Mouse (Mus musculus) liver, embryonic 16.5 days (tissue): Measurements from ENCODE around the gene Arhgef19. TPM values are rescaled to one million over a fixed set of nuclear protein-coding genes. Genes with fewer than 3 reads are reported as not detected.

Experiments used
- ATAC-seq: fragments of 200-750 bp; cut with Nextera tagmentation; 2 replicates; pipeline ENCODE4 v1.8.0; 2017; ENCODE audit warnings: low read depth, mild to moderate bottlenecking, moderate number of reproducible peaks, moderate library complexity
- H3K27ac ChIP-seq: fragments of 300-500 bp; sonication (generic); 2 replicates; pipeline ENCODE4 v1.5.1; 2014; ENCODE audit warnings: mild to moderate bottlenecking, low read length
- H3K27me3 ChIP-seq: fragments of 300-500 bp; sonication (generic); 2 replicates; pipeline ENCODE4 v1.6.1; 2014; ENCODE audit warnings: low read depth, low read length, mixed read lengths; ENCODE audit not compliant: control insufficient read depth, insufficient read depth
- H3K36me3 ChIP-seq: fragments of 300-500 bp; sonication (generic); 2 replicates; pipeline ENCODE4 v1.6.1; 2014; ENCODE audit warnings: mild to moderate bottlenecking; ENCODE audit not compliant: control insufficient read depth, insufficient read depth
- H3K4me1 ChIP-seq: fragments of 300-500 bp; sonication (generic); 2 replicates; pipeline ENCODE4 v1.6.1; 2014; ENCODE audit warnings: low read depth, low read length, mixed read lengths; ENCODE audit not compliant: control insufficient read depth
- H3K4me2 ChIP-seq: fragments of 300-500 bp; sonication (generic); 2 replicates; pipeline ENCODE4 v1.6.1; 2014; ENCODE audit warnings: low read depth, low read length, mixed read lengths
- H3K4me3 ChIP-seq: fragments of 300-500 bp; sonication (generic); 2 replicates; pipeline ENCODE4 v1.5.1; 2014; ENCODE audit warnings: low read depth, mild to moderate bottlenecking, low read length
- H3K9ac ChIP-seq: fragments of 300-500 bp; sonication (generic); 2 replicates; pipeline ENCODE4 v1.6.1; 2014; ENCODE audit warnings: low read depth, low read length
- H3K9me3 ChIP-seq: fragments of 300-500 bp; sonication (generic); replicated peaks from 2 replicates; pipeline ENCODE4 v1.6.1; 2016; ENCODE audit warnings: low read length; ENCODE audit not compliant: control insufficient read depth
- WGBS: fragments of 180-500 bp; shearing (Covaris S2); extraction: QIAGEN DNeasy Blood & Tissue Kit; methylation state at CpG from one replicate; pipeline ENCODE4 v1.1.7; 2014; ENCODE audit not compliant: insufficient replicate concordance; 5-methylcytosine and 5-hydroxymethylcytosine counted together
- polyA plus RNA-seq: library from polyadenylated mRNA; unstranded; fragments of >200 nt; fragmentation: Nextera tagmentation; extraction: Ambion mirVana; gene quantifications from 2 replicates; pipeline ENCODE4 v1.2.1, GENCODE M21; 2015

The Arhgef19 gene
- polyA plus RNA-seq, 1 experiment from 2014 or later = 1.3 TPM

- Histone ChIP-seq H3K4me2 (no peak overlapping the region), H3K27me3 (peaks cover 98% of the 10 kb centered on the region), H3K4me3 (no peak overlapping the region), H3K9ac (no peak overlapping the region), H3K36me3 (no peaks in the 10 kb centered on the region), H3K4me1 (peaks cover 18% of the 10 kb centered on the region), H3K27ac (no peak overlapping the region), H3K9me3 (no peaks in the 10 kb centered on the region)
- WGBS = 38% methylated on average over 5 of the region's 5 CpGs
- no peak for ATAC-seq
Measured at GRCm38 (mm10) chr4:141243636-141244035, 4.3 kb downstream of the Arhgef19 start.

DNA sequence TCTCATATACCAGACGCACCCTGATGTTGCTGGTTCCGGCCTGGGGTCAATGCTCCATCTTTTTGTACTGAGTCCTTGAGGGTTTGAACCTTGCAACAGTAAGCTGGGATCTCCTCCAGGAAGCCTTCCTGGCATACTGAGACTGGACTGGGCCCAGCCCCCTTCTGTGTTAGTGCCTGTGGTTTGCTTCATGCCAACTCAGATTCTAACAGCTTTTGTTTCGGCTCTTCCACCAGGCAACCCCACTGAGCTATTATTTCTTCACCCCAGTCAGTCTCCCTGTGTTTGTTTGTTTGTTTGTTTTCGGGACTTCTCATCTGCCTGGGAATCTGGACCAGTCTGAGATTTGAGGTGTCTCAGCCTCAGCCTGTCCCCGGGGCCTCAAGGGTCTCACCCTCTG is 5.1 kb downstream of the Arhgef19 start:
- H3K27ac ChIP-seq = no peak overlapping the region
- H3K36me3 ChIP-seq = no peaks in the 10 kb centered on the region
- H3K4me1 ChIP-seq = peaks cover 13% of the 10 kb centered on the region
- no peak overlapping the region for H3K4me3 ChIP-seq
- no peak overlapping the region for H3K9ac ChIP-seq
- H3K27me3 ChIP-seq = peaks cover 97% of the 10 kb centered on the region
- no peak for ATAC-seq
- no peaks in the 10 kb centered on the region for H3K9me3 ChIP-seq
- WGBS = 40% methylated on average over 5 of the region's 5 CpGs
- no peak overlapping the region for H3K4me2 ChIP-seq

DNA sequence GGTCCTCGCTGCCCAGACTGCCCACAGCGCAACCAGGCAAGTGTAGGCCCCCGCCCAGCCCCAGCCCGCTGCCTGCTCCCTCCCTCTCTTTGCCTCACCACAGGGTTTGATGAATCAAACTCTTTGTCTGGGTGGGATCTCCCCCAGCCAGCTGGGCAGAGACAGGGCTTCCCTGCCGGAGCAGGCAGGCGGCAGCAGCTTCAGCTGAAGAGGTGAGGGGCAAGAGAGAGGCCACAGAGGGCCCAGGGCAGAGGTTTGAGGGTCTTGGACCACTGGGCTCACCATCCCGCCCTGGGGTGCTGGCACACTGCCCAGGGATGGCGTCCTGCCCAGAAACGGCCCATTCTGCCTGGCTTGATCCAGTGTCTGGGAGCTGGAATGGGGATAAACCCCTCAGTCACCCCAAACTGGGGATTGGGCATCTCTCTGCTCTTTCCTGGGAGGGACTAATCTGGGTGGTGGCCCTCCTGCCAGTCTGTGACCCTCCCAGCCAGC is 5.7 kb downstream of the Arhgef19 start:
- 35% methylated on average over 9 of the region's 9 CpGs for WGBS
- Histone ChIP-seq H3K9me3 (no peaks in the 10 kb centered on the region), H3K9ac (no peak overlapping the region), H3K27me3 (peaks cover 92% of the 10 kb centered on the region), H3K4me3 (no peak overlapping the region), H3K4me1 (peaks cover 7% of the 10 kb centered on the region), H3K36me3 (no peaks in the 10 kb centered on the region), H3K4me2 (no peak overlapping the region), H3K27ac (no peak overlapping the region)
- ATAC-seq = no peak

DNA sequence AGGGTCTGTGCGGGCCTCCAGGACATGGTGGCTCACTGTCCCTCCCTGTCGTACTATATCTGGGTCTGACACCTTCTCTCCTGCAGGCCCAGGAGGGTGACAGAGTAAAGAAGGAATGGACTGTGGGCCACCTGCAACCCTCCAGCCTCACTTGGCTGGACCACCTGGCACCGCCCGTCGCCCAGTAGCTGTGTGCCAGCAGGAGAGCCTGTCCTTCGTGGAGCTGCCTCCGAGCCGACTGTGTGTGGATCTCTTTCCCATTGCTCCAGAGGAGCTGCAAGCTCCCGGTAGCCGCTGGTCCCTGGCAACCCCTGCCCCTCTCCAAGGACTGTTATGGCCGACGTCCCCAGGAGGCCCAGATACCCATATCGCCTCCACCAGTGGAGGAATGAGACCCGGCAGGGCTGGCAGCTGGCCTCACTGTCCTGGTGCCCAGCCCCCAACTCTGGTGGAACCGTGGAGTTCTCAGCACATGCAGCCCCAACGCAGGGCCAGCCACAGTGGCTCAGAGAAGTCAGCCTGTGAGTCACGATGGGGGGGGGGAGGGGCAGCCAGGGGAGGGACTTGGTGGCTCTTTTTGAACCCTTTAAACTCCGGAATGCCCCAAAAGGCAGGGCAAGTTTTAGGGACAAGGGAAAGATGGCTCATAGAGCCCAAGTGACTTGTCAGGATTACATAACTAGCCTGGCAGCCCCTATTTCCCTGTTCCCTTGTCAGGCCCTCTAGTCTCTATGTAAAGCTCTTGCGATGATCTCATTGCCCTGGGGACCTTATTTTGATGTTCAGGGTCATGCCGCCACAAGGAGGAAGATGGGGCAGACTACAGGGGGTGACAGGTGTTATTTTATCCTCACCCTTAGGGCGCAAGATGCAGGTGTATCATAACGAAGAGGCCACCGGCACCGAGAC is 7.0 kb downstream of the Arhgef19 start:
- H3K36me3 ChIP-seq = no peaks in the 10 kb centered on the region
- no peaks in the 10 kb centered on the region for H3K9me3 ChIP-seq
- 25% methylated on average over 24 of the region's 24 CpGs for WGBS
- H3K27ac ChIP-seq = no peak overlapping the region
- H3K4me2 ChIP-seq = no peak overlapping the region
- H3K4me1 ChIP-seq = no peaks in the 10 kb centered on the region; the same call in 1 of the 2 replicates
- no peak overlapping the region for H3K9ac ChIP-seq
- ATAC-seq = no peak
- peaks cover 78% of the 10 kb centered on the region for H3K27me3 ChIP-seq
- no peak overlapping the region for H3K4me3 ChIP-seq

- no peak for ATAC-seq
- Histone ChIP-seq H3K4me3 (no peak overlapping the region), H3K9ac (no peak overlapping the region), H3K27me3 (peaks cover 72% of the 10 kb centered on the region), H3K36me3 (no peaks in the 10 kb centered on the region), H3K4me2 (no peak overlapping the region), H3K9me3 (no peaks in the 10 kb centered on the region), H3K27ac (no peak overlapping the region), H3K4me1 (no peaks in the 10 kb centered on the region; the same call in 1 of the 2 replicates)
- WGBS = 9% methylated on average over 17 of the region's 17 CpGs
Measured at GRCm38 (mm10) chr4:141246998-141247350, 7.7 kb downstream of the Arhgef19 start.

DNA sequence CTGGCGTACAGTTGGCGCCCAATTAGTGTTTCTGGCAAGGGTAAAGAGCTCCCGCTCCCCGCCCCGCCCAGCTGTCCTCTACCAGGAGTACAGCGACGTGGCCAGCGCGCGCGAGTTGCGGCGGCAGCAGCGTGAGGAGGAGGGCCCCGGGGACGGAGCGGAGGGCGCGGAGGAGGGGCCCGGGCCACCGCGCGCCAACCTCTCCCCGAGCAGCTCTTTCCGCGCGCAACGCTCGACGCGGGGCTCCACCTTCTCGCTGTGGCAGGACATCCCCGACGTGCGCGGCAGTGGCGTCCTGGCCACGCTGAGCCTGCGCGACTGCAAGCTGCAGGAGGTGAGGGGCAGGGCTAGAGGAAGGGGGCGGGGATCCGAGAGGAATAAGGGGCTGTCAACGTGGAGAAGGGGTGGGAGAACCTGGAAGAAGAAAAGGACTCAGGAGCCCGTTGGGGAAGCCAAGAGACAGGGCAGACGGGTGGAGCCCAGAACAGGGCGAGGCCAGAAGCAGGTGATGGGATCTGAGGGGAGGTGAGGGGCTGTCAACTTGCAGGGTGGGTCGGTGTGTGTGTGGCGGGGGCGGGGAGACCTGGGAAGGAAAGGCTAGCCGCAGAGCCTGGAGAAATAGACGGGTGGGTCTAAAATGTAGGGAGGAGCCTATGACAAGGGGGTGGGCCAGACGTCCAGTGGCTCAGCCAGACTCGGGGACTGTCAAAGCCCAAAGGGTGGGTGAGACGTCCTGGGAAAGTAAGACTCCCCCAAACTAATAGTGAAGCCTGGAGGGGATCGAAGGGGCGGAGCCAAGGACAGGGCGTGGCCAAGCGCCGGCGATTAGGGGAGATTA is 8.7 kb downstream of the Arhgef19 start:
- Histone ChIP-seq H3K9ac (no peak overlapping the region), H3K4me3 (peak overlapping the region; percentile 33), H3K27me3 (peaks cover 62% of the 10 kb centered on the region), H3K4me1 (no peaks in the 10 kb centered on the region; the same call in 1 of the 2 replicates), H3K9me3 (no peaks in the 10 kb centered on the region), H3K36me3 (no peaks in the 10 kb centered on the region), H3K4me2 (peak overlapping the region; percentile 45), H3K27ac (no peak overlapping the region)
- WGBS = 2% methylated on average over 60 of the region's 60 CpGs
- peak; percentile 35; the same call in 1 of the 2 replicates for ATAC-seq

- no peak overlapping the region for H3K27ac ChIP-seq
- H3K4me3 ChIP-seq = no peak overlapping the region; the same call in 1 of the 2 replicates
- H3K4me1 ChIP-seq = no peaks in the 10 kb centered on the region; the same call in 1 of the 2 replicates
- 12% methylated on average over 11 of the region's 11 CpGs for WGBS
- no peak overlapping the region for H3K4me2 ChIP-seq
- no peak overlapping the region for H3K9ac ChIP-seq
- H3K36me3 ChIP-seq = no peaks in the 10 kb centered on the region
- H3K9me3 ChIP-seq = no peaks in the 10 kb centered on the region
- peaks cover 56% of the 10 kb centered on the region for H3K27me3 ChIP-seq
- ATAC-seq = no peak
Measured at GRCm38 (mm10) chr4:141248614-141248978, 9.3 kb downstream of the Arhgef19 start.

GRCm38 (mm10) chr4:141249383-141249782 is 10.1 kb downstream of the Arhgef19 start:
- no peak for ATAC-seq
- H3K4me3 ChIP-seq = no peak overlapping the region
- 44% methylated on average over 11 of the region's 11 CpGs for WGBS
- no peak overlapping the region for H3K27ac ChIP-seq
- peaks cover 49% of the 10 kb centered on the region for H3K27me3 ChIP-seq
- H3K4me1 ChIP-seq = no peaks in the 10 kb centered on the region; the same call in 1 of the 2 replicates
- H3K9ac ChIP-seq = no peak overlapping the region
- H3K4me2 ChIP-seq = no peak overlapping the region
- H3K36me3 ChIP-seq = no peaks in the 10 kb centered on the region
- H3K9me3 ChIP-seq = no peaks in the 10 kb centered on the region
